Mouse (Mus musculus) c-Kit-positive CD71-positive TER-119-positive erythroid progenitor cells, embryonic 14.5 days (primary cell): ENCODE data around the gene Ube2f.

Experiments
- DNase-seq: peaks from one replicate; pipeline ENCODE4 v3.0.0-alpha.2; 2013; ENCODE audit warnings: low spot score

Ube2f gene

GRCm38 (mm10) chr1:91239112-91239511 lies 11.0 kb upstream of the Ube2f start:
- DNase-seq = no peak

GRCm38 (mm10) chr1:91239800-91240199 lies 10.3 kb upstream of the Ube2f start:
- no peak for DNase-seq

- no peak for DNase-seq
These were observed 9.4 kb upstream of the Ube2f start for GRCm38 (mm10) chr1:91240685-91241084.

GRCm38 (mm10) chr1:91241249-91241648 lies 8.9 kb upstream of the Ube2f start:
- no peak for DNase-seq

- DNase-seq = peak; percentile 70
These were observed 1.9 kb upstream of the Ube2f start for GRCm38 (mm10) chr1:91248242-91248641.

- no peak for DNase-seq
These were observed 1.1 kb upstream of the Ube2f start for GRCm38 (mm10) chr1:91248970-91249369.

- DNase-seq = peak; percentile 33
These were observed 477 bp downstream of the Ube2f start for GRCm38 (mm10) chr1:91250415-91251147.

- DNase-seq = peak; percentile 24
These were observed 1.1 kb downstream of the Ube2f start for GRCm38 (mm10) chr1:91251148-91251650.

GRCm38 (mm10) chr1:91251927-91252326 lies 1.8 kb downstream of the Ube2f start:
- DNase-seq = peak; percentile 56

GRCm38 (mm10) chr1:91257918-91258317 lies 7.8 kb downstream of the Ube2f start:
- DNase-seq = no peak

- DNase-seq = no peak
These were observed 9.7 kb downstream of the Ube2f start for GRCm38 (mm10) chr1:91259794-91260193.

- DNase-seq = no peak
These were observed 12.4 kb downstream of the Ube2f start for GRCm38 (mm10) chr1:91262508-91262907.

- no peak for DNase-seq
These were observed 22.2 kb downstream of the Ube2f start for GRCm38 (mm10) chr1:91272260-91272659.

- no peak for DNase-seq
These were observed 26.5 kb downstream of the Ube2f start for GRCm38 (mm10) chr1:91276581-91276980.

GRCm38 (mm10) chr1:91277480-91277879 lies 27.4 kb downstream of the Ube2f start:
- DNase-seq = no peak

- DNase-seq = no peak
These were observed 28.5 kb downstream of the Ube2f start for GRCm38 (mm10) chr1:91278410-91279119.

GRCm38 (mm10) chr1:91279126-91279525 lies 29.0 kb downstream of the Ube2f start:
- DNase-seq = no peak

GRCm38 (mm10) chr1:91282582-91282981 lies 32.5 kb downstream of the Ube2f start:
- DNase-seq = no peak

GRCm38 (mm10) chr1:91289375-91289774 lies 39.3 kb downstream of the Ube2f start:
- no peak for DNase-seq

GRCm38 (mm10) chr1:91292101-91292825 lies 42.2 kb downstream of the Ube2f start:
- DNase-seq = no peak

GRCm38 (mm10) chr1:91295544-91295943 lies 45.4 kb downstream of the Ube2f start:
- DNase-seq = no peak
